Mouse (Mus musculus): ENCODE data around the gene Olfr1508. TPM values are rescaled to one million over a fixed set of nuclear protein-coding genes. Genes with fewer than 3 reads are reported as not detected.
"Not testable (repeated sequence)": the region's sequence is repeated elsewhere in the genome, so short reads cannot be mapped to it uniquely, and the experiment has no call there.

Olfr1508 gene
- not detected in 2 replicates for polyA plus RNA-seq (2015; fragmentation: Nextera tagmentation; extraction: Ambion mirVana)

- Histone ChIP-seq H3K27me3 (ENCODE audit: control insufficient read depth, insufficient read depth, low read depth, low read length) (no peaks in the 10 kb centered on the region), H3K4me2 (ENCODE audit: low read depth, low read length) (no peak within 1 kb of the TSS), H3K9me3 (replicated peaks; ENCODE audit: control insufficient read depth, low read length) (no peaks in the 10 kb centered on the region), H3K36me3 (ENCODE audit: control insufficient read depth, insufficient read depth) (no peaks in the 10 kb centered on the region), H3K9ac (ENCODE audit: low read depth, low read length) (no peak within 1 kb of the TSS), H3K27ac (ENCODE audit: low read length) (no peak within 1 kb of the TSS), H3K4me3 (ENCODE audit: low read depth, low read length) (no peak within 1 kb of the TSS), H3K4me1 (ENCODE audit: control insufficient read depth, low read depth, low read length) (no peaks in the 10 kb centered on the region)
- ATAC-seq (ENCODE audit: low read depth): no peak
- WGBS (ENCODE audit: insufficient replicate concordance): 40% methylated on average over 2 of the region's 2 CpGs
These were observed at the start of gene Olfr1508 for GRCm38 (mm10) chr14:52467395-52467794. TSS of gene Olfr1508 (minus strand) at chr14:52467495.

DNA sequence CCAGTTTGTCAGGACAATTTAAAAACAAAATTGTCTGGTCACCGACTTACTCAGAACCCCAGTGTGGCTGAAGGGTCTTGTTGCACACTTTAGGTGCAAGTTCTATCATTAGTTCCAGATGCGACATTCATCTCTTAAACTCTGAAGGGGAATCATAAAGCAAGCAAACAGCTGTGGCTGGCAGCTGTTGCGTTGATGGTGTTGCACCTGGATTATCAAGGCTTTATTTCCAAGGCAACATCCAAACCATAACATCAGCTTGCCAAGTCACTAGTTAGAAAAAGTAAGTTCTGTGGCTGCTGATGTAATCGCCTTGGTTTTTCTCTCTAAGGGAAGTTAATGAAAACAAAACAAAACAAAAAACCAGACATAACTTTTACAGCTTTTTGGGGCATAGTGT, 28.2 kb upstream of the Olfr1508 start, which contains the start of gene Olfr1507:
Olfr1507 (minus strand) TSS at position 234 of the 400 bp plus-strand sequence.
- ATAC-seq (ENCODE audit: low read depth): no peak
- WGBS (ENCODE audit: insufficient replicate concordance): 62% methylated on average over 4 of the region's 4 CpGs
- Histone ChIP-seq H3K9ac (ENCODE audit: low read depth, low read length) (no peak within 1 kb of the TSS), H3K27ac (ENCODE audit: low read length) (no peak within 1 kb of the TSS), H3K4me2 (ENCODE audit: low read depth, low read length) (no peak within 1 kb of the TSS), H3K4me1 (ENCODE audit: control insufficient read depth, low read depth, low read length) (no peaks in the 10 kb centered on the region), H3K27me3 (ENCODE audit: control insufficient read depth, insufficient read depth, low read depth, low read length) (no peaks in the 10 kb centered on the region), H3K4me3 (ENCODE audit: low read depth, low read length) (no peak within 1 kb of the TSS), H3K36me3 (ENCODE audit: control insufficient read depth, insufficient read depth) (no peaks in the 10 kb centered on the region), H3K9me3 (replicated peaks; ENCODE audit: control insufficient read depth, low read length) (no peaks in the 10 kb centered on the region)

DNA sequence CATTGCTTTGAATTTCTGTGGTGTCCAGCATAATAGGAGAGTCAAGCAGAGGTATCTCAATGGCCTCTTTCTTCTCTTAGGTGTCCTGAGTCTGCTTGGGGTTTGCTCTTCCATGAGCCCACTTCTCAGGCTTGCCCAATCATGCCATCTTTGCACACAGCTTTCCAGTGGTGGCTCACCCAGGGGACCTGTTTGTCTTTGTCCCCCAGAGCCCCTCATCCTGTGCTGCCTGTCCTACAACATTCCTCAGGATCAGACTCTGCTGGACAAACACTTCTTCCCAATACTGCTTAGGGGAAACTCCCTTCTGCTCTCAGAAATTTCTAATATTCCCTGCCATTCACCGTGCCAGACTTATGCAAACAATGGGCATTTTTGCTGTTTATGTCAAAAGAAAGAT, 1.6 kb downstream of the Olfr1508 start:
- 72% methylated on average over 1 of the region's 1 CpGs for WGBS (ENCODE audit: insufficient replicate concordance)
- no peak overlapping the region for H3K4me3 ChIP-seq (ENCODE audit: low read depth, low read length)
- H3K4me1 ChIP-seq (ENCODE audit: control insufficient read depth, low read depth, low read length): no peaks in the 10 kb centered on the region
- ATAC-seq (ENCODE audit: low read depth): no peak
- no peaks in the 10 kb centered on the region for H3K9me3 ChIP-seq (replicated peaks; ENCODE audit: control insufficient read depth, low read length)
- no peak overlapping the region for H3K9ac ChIP-seq (ENCODE audit: low read depth, low read length)
- no peaks in the 10 kb centered on the region for H3K36me3 ChIP-seq (ENCODE audit: control insufficient read depth, insufficient read depth)
- no peak overlapping the region for H3K27ac ChIP-seq (ENCODE audit: low read length)
- H3K4me2 ChIP-seq (ENCODE audit: low read depth, low read length): no peak overlapping the region
- H3K27me3 ChIP-seq (ENCODE audit: control insufficient read depth, insufficient read depth, low read depth, low read length): no peaks in the 10 kb centered on the region

DNA sequence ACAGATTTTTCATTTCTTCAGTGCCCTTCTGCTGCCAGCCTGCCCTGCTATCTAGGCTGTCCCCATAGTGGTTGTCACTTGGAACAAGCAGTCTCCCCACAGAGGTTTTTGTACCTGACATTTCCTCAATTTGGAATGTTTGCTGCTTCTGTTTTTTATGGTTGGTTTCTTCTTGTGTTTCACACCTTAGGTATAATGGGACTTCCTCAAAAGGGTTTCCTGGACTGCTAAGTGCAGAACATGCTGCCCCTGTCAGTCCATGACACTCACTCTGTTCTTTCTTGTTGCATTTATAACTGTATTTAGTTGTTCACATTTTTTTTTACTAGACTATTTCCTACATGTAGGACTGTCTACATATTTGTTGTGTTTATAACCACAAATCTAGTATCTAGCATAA, 5.4 kb downstream of the Olfr1508 start:
- Histone ChIP-seq H3K36me3 (ENCODE audit: control insufficient read depth, insufficient read depth) (no peaks in the 10 kb centered on the region), H3K27me3 (ENCODE audit: control insufficient read depth, insufficient read depth, low read depth, low read length) (no peaks in the 10 kb centered on the region), H3K9me3 (replicated peaks; ENCODE audit: control insufficient read depth, low read length) (no peaks in the 10 kb centered on the region), H3K4me1 (ENCODE audit: control insufficient read depth, low read depth, low read length) (no peaks in the 10 kb centered on the region), H3K27ac (ENCODE audit: low read length) (no peak overlapping the region), H3K4me2 (ENCODE audit: low read depth, low read length) (no peak overlapping the region), H3K4me3 (ENCODE audit: low read depth, low read length) (no peak overlapping the region), H3K9ac (ENCODE audit: low read depth, low read length) (no peak overlapping the region)
- ATAC-seq (ENCODE audit: low read depth): no peak

DNA sequence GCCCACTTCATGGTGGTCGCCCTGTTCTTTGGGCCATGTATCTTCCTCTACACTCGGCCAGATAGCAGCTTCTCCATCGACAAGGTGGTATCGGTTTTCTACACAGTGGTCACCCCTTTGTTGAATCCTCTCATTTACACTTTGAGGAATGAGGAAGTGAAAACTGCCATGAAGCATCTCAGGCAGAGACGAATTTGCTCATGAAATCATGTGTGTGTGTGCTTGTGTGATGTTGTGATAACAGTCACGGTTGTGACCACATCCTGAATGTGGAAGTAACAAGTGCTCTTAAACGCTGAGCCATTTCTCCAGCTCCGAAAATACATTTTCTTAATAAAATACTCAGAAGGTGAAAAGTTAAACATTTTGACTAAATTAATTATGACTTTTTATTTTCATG, 16.2 kb downstream of the Olfr1508 start:
- no peak overlapping the region for H3K27ac ChIP-seq (ENCODE audit: low read length)
- WGBS (ENCODE audit: insufficient replicate concordance): 20% methylated on average over 8 of the region's 8 CpGs
- no peak overlapping the region for H3K4me2 ChIP-seq (ENCODE audit: low read depth, low read length)
- H3K36me3 ChIP-seq (ENCODE audit: control insufficient read depth, insufficient read depth): no peaks in the 10 kb centered on the region
- no peaks in the 10 kb centered on the region for H3K27me3 ChIP-seq (ENCODE audit: control insufficient read depth, insufficient read depth, low read depth, low read length)
- no peak overlapping the region for H3K4me3 ChIP-seq (ENCODE audit: low read depth, low read length)
- H3K9me3 ChIP-seq (replicated peaks; ENCODE audit: control insufficient read depth, low read length): no peaks in the 10 kb centered on the region
- no peaks in the 10 kb centered on the region for H3K4me1 ChIP-seq (ENCODE audit: control insufficient read depth, low read depth, low read length)
- no peak for ATAC-seq (ENCODE audit: low read depth)
- no peak overlapping the region for H3K9ac ChIP-seq (ENCODE audit: low read depth, low read length)

GRCm38 (mm10) chr14:52442690-52443089, 24.6 kb downstream of the Olfr1508 start, which contains the start of gene Olfr1509:
TSS of gene Olfr1509 (plus strand) at chr14:52442990.
- Histone ChIP-seq H3K4me3 (ENCODE audit: low read depth, low read length) (no peak within 1 kb of the TSS), H3K4me1 (ENCODE audit: control insufficient read depth, low read depth, low read length) (no peaks in the 10 kb centered on the region), H3K36me3 (ENCODE audit: control insufficient read depth, insufficient read depth) (no peaks in the 10 kb centered on the region), H3K27ac (ENCODE audit: low read length) (no peak within 1 kb of the TSS), H3K9ac (ENCODE audit: low read depth, low read length) (no peak within 1 kb of the TSS), H3K27me3 (ENCODE audit: control insufficient read depth, insufficient read depth, low read depth, low read length) (no peaks in the 10 kb centered on the region), H3K4me2 (ENCODE audit: low read depth, low read length) (no peak within 1 kb of the TSS), H3K9me3 (replicated peaks; ENCODE audit: control insufficient read depth, low read length) (no peaks in the 10 kb centered on the region)
- no peak for ATAC-seq (ENCODE audit: low read depth)

- H3K4me3 ChIP-seq (ENCODE audit: low read depth, low read length): no peak overlapping the region
- ATAC-seq (ENCODE audit: low read depth): no peak
- no peaks in the 10 kb centered on the region for H3K9me3 ChIP-seq (replicated peaks; ENCODE audit: control insufficient read depth, low read length)
- WGBS (ENCODE audit: insufficient replicate concordance): 54% methylated on average over 1 of the region's 1 CpGs
- H3K9ac ChIP-seq (ENCODE audit: low read depth, low read length): no peak overlapping the region
- H3K4me1 ChIP-seq (ENCODE audit: control insufficient read depth, low read depth, low read length): no peaks in the 10 kb centered on the region
- no peaks in the 10 kb centered on the region for H3K36me3 ChIP-seq (ENCODE audit: control insufficient read depth, insufficient read depth)
- no peak overlapping the region for H3K27ac ChIP-seq (ENCODE audit: low read length)
- H3K4me2 ChIP-seq (ENCODE audit: low read depth, low read length): no peak overlapping the region
- H3K27me3 ChIP-seq (ENCODE audit: control insufficient read depth, insufficient read depth, low read depth, low read length): no peaks in the 10 kb centered on the region
These were observed 39.6 kb downstream of the Olfr1508 start for GRCm38 (mm10) chr14:52427686-52428085.

DNA sequence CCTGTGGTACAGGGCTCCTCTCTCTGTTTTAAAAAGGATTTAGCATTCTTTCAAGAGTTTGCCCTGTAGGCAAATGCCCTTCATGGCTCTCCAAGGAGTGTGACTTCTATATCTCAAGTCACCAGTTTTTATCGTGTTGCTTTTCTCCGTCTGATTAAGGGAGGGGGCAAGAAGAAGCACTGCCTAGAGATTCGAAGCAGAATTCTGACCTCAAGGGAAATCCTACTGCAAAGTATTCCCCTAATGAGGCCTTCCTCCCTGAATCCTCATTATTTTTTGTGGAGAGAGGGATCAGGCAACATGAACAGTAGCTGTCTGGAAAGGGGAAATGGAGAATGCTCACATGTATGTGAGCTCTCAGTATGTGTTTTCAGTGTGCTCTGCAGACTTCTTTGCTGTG, 53.0 kb downstream of the Olfr1508 start, which contains the start of gene Olfr1510:
Olfr1510 (minus strand) TSS at position 101 of the 400 bp plus-strand sequence.
- no peaks in the 10 kb centered on the region for H3K4me1 ChIP-seq (ENCODE audit: control insufficient read depth, low read depth, low read length)
- H3K4me3 ChIP-seq (ENCODE audit: low read depth, low read length): no peak within 1 kb of the TSS
- no peaks in the 10 kb centered on the region for H3K9me3 ChIP-seq (replicated peaks; ENCODE audit: control insufficient read depth, low read length)
- H3K9ac ChIP-seq (ENCODE audit: low read depth, low read length): no peak within 1 kb of the TSS
- H3K36me3 ChIP-seq (ENCODE audit: control insufficient read depth, insufficient read depth): no peaks in the 10 kb centered on the region
- ATAC-seq (ENCODE audit: low read depth): no peak
- 62% methylated on average over 3 of the region's 3 CpGs for WGBS (ENCODE audit: insufficient replicate concordance)
- no peak within 1 kb of the TSS for H3K4me2 ChIP-seq (ENCODE audit: low read depth, low read length)
- no peak within 1 kb of the TSS for H3K27ac ChIP-seq (ENCODE audit: low read length)
- H3K27me3 ChIP-seq (ENCODE audit: control insufficient read depth, insufficient read depth, low read depth, low read length): no peaks in the 10 kb centered on the region

DNA sequence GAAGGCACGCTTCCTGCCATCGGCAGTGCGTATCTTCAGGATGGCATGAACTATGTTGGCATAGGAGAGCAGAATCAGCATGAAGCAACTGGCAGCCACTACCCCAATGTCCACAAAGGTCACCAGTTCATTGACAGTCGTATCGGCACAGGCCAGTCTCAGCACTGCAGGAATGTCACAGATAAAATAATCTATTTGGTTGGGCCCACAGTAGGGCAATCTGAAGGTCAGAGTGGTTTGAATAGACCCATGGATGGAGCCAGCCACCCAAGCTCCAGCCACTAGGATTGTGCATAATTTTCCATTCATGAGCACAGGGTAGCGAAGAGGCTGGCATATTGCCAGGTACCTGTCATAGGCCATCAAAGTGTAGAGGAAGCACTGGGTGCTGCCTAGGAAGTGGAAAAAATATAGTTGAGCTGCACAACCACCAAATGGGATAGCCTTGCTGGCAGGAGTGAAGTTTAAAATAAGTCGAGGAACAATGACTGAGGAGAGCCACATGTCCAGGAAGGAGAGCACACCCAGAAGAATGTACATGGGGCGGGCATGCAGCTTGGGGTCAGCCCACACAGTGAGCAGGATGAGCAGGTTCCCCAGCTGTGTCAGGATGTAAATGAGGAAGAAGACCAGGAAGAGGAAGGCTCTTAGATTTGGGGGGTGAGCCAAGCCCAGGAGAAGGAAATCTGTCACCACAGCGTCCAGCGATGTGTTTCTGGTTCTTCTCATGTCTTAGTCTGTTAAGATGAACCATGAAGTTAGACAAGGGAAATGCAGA, 57.0 kb downstream of the Olfr1508 start:
- H3K4me1 ChIP-seq (ENCODE audit: control insufficient read depth, low read depth, low read length); H3K9ac ChIP-seq (ENCODE audit: low read depth, low read length); H3K27ac ChIP-seq (ENCODE audit: low read length); H3K27me3 ChIP-seq (ENCODE audit: control insufficient read depth, insufficient read depth, low read depth, low read length); H3K4me2 ChIP-seq (ENCODE audit: low read depth, low read length); H3K9me3 ChIP-seq (replicated peaks; ENCODE audit: control insufficient read depth, low read length); H3K36me3 ChIP-seq (ENCODE audit: control insufficient read depth, insufficient read depth); H3K4me3 ChIP-seq (ENCODE audit: low read depth, low read length); ATAC-seq (ENCODE audit: low read depth): not testable (repeated sequence)
- 53% methylated on average over 6 of the region's 10 CpGs for WGBS (ENCODE audit: insufficient replicate concordance)
